Mouse (Mus musculus): ENCODE results near the gene Alg2. TPM values are rescaled to one million over a fixed set of nuclear protein-coding genes. Genes with fewer than 3 reads are reported as not detected.

Gene Alg2
- polyA plus RNA-seq, 1 experiment from 2014 or later = 57.0 TPM

GRCm38 (mm10) chr4:47438956-47439355, 35.2 kb downstream of the Alg2 start:
- peak; percentile 61 for DNase-seq (ENCODE audit: low spot score)
- 69% methylated on average over 6 of the region's 6 CpGs for WGBS
- no peak overlapping the region for H3K27ac ChIP-seq
- H3K36me3 ChIP-seq = no peaks in the 10 kb centered on the region
- peaks cover 28% of the 10 kb centered on the region for H3K4me1 ChIP-seq
- no peak overlapping the region for H3K4me3 ChIP-seq
- 0 out of 2 replicates have a peak, but pooled peaks cover 3% of the 10 kb centered on the region for H3K27me3 ChIP-seq (ENCODE audit: insufficient read depth, poor library complexity, severe bottlenecking)
- no peaks in the 10 kb centered on the region for H3K9me3 ChIP-seq

- 0 out of 2 replicates have a peak, but pooled peaks cover 3% of the 10 kb centered on the region for H3K27me3 ChIP-seq (ENCODE audit: insufficient read depth, poor library complexity, severe bottlenecking)
- 1% methylated on average over 33 of the region's 33 CpGs for WGBS
- DNase-seq (ENCODE audit: low spot score) = peak; percentile 94
- peaks cover 28% of the 10 kb centered on the region for H3K4me1 ChIP-seq
- H3K36me3 ChIP-seq = no peaks in the 10 kb centered on the region
- H3K27ac ChIP-seq = peak overlapping the region; percentile 93
- peak overlapping the region; percentile 70 for H3K4me3 ChIP-seq
- no peaks in the 10 kb centered on the region for H3K9me3 ChIP-seq
Measured at GRCm38 (mm10) chr4:47437365-47438340, 36.5 kb downstream of the Alg2 start.

GRCm38 (mm10) chr4:47435566-47436360, 38.4 kb downstream of the Alg2 start:
- no peaks in the 10 kb centered on the region for H3K36me3 ChIP-seq
- peaks cover 28% of the 10 kb centered on the region for H3K4me1 ChIP-seq
- 59% methylated on average over 28 of the region's 28 CpGs for WGBS
- no peaks in the 10 kb centered on the region for H3K9me3 ChIP-seq
- H3K27me3 ChIP-seq (ENCODE audit: insufficient read depth, poor library complexity, severe bottlenecking) = 0 out of 2 replicates have a peak, but pooled peaks cover 3% of the 10 kb centered on the region
- no peak overlapping the region for H3K27ac ChIP-seq
- 0 out of 2 replicates have a peak overlapping the region, but pooled peaks have one; percentile 3 for H3K4me3 ChIP-seq
- DNase-seq (ENCODE audit: low spot score) = peak; percentile 76

GRCm38 (mm10) chr4:47435131-47435530, 39.0 kb downstream of the Alg2 start:
- Histone ChIP-seq H3K4me1 (peaks cover 28% of the 10 kb centered on the region), H3K4me3 (no peak overlapping the region), H3K27me3 (ENCODE audit: insufficient read depth, poor library complexity, severe bottlenecking) (0 out of 2 replicates have a peak, but pooled peaks cover 3% of the 10 kb centered on the region), H3K27ac (no peak overlapping the region), H3K9me3 (no peaks in the 10 kb centered on the region), H3K36me3 (no peaks in the 10 kb centered on the region)
- 77% methylated on average over 12 of the region's 12 CpGs for WGBS
- peak; percentile 66 for DNase-seq (ENCODE audit: low spot score)

- WGBS = 88% methylated on average over 7 of the region's 7 CpGs
- no peak for DNase-seq (ENCODE audit: low spot score)
- Histone ChIP-seq H3K9me3 (no peaks in the 10 kb centered on the region), H3K27ac (no peak overlapping the region), H3K36me3 (no peaks in the 10 kb centered on the region), H3K4me1 (peaks cover 17% of the 10 kb centered on the region), H3K4me3 (no peak overlapping the region), H3K27me3 (ENCODE audit: insufficient read depth, poor library complexity, severe bottlenecking) (0 out of 2 replicates have a peak, but pooled peaks cover 3% of the 10 kb centered on the region)
Measured at GRCm38 (mm10) chr4:47432766-47433165, 41.4 kb downstream of the Alg2 start.

GRCm38 (mm10) chr4:47431081-47431480, 43.1 kb downstream of the Alg2 start:
- WGBS = 79% methylated on average over 5 of the region's 5 CpGs
- DNase-seq (ENCODE audit: low spot score) = no peak
- Histone ChIP-seq H3K9me3 (no peaks in the 10 kb centered on the region), H3K36me3 (no peaks in the 10 kb centered on the region), H3K27ac (no peak overlapping the region), H3K27me3 (ENCODE audit: insufficient read depth, poor library complexity, severe bottlenecking) (no peaks in the 10 kb centered on the region; the same call in 1 of the 2 replicates), H3K4me1 (peaks cover 8% of the 10 kb centered on the region; the same call in 1 of the 2 replicates), H3K4me3 (no peak overlapping the region)

GRCm38 (mm10) chr4:47430557-47430956, 43.6 kb downstream of the Alg2 start:
- WGBS = 57% methylated on average over 6 of the region's 6 CpGs
- no peaks in the 10 kb centered on the region; the same call in 1 of the 2 replicates for H3K27me3 ChIP-seq (ENCODE audit: insufficient read depth, poor library complexity, severe bottlenecking)
- no peak overlapping the region for H3K27ac ChIP-seq

GRCm38 (mm10) chr4:47427606-47428005, 46.5 kb downstream of the Alg2 start:
- WGBS = 61% methylated on average over 3 of the region's 3 CpGs
- DNase-seq (ENCODE audit: low spot score) = no peak
- no peaks in the 10 kb centered on the region for H3K36me3 ChIP-seq
- no peak overlapping the region for H3K4me3 ChIP-seq
- H3K9me3 ChIP-seq = no peaks in the 10 kb centered on the region
- peaks cover 31% of the 10 kb centered on the region for H3K4me1 ChIP-seq
- H3K27me3 ChIP-seq (ENCODE audit: insufficient read depth, poor library complexity, severe bottlenecking) = no peaks in the 10 kb centered on the region; the same call in 1 of the 2 replicates
- H3K27ac ChIP-seq = no peak overlapping the region

More at GRCm38 (mm10) chr4:47430557-47430956, 43.6 kb downstream of the Alg2 start:
- no peak overlapping the region for H3K4me3 ChIP-seq
- H3K4me1 ChIP-seq = peaks cover 6% of the 10 kb centered on the region; the same call in 1 of the 2 replicates
- H3K36me3 ChIP-seq = no peaks in the 10 kb centered on the region
- H3K9me3 ChIP-seq = no peaks in the 10 kb centered on the region
- DNase-seq (ENCODE audit: low spot score) = no peak

GRCm38 (mm10) chr4:47425247-47425830, 48.8 kb downstream of the Alg2 start:
- Histone ChIP-seq H3K27me3 (ENCODE audit: insufficient read depth, poor library complexity, severe bottlenecking) (no peaks in the 10 kb centered on the region; the same call in 1 of the 2 replicates), H3K9me3 (no peaks in the 10 kb centered on the region), H3K27ac (no peak overlapping the region; the same call in 1 of the 2 replicates), H3K4me1 (peaks cover 37% of the 10 kb centered on the region), H3K36me3 (no peaks in the 10 kb centered on the region), H3K4me3 (no peak overlapping the region)
- DNase-seq (ENCODE audit: low spot score) = peak; percentile 63
- 90% methylated on average over 16 of the region's 16 CpGs for WGBS

- Histone ChIP-seq H3K4me3 (no peak overlapping the region), H3K27ac (no peak overlapping the region), H3K36me3 (no peaks in the 10 kb centered on the region), H3K9me3 (no peaks in the 10 kb centered on the region), H3K27me3 (ENCODE audit: insufficient read depth, poor library complexity, severe bottlenecking) (no peaks in the 10 kb centered on the region; the same call in 1 of the 2 replicates), H3K4me1 (peaks cover 37% of the 10 kb centered on the region)
- no peak for DNase-seq (ENCODE audit: low spot score)
- 20% methylated on average over 2 of the region's 2 CpGs for WGBS
Measured at GRCm38 (mm10) chr4:47424376-47424775, 49.8 kb downstream of the Alg2 start.

GRCm38 (mm10) chr4:47422946-47423345, 51.2 kb downstream of the Alg2 start:
- WGBS = 78% methylated on average over 3 of the region's 3 CpGs
- Histone ChIP-seq H3K36me3 (no peaks in the 10 kb centered on the region), H3K4me1 (peaks cover 37% of the 10 kb centered on the region), H3K27me3 (ENCODE audit: insufficient read depth, poor library complexity, severe bottlenecking) (no peaks in the 10 kb centered on the region; the same call in 1 of the 2 replicates), H3K4me3 (no peak overlapping the region), H3K27ac (no peak overlapping the region), H3K9me3 (no peaks in the 10 kb centered on the region)
- DNase-seq (ENCODE audit: low spot score) = peak; percentile 45

GRCm38 (mm10) chr4:47422194-47422593, 51.9 kb downstream of the Alg2 start:
- WGBS = 24% methylated on average over 3 of the region's 3 CpGs
- H3K27me3 ChIP-seq (ENCODE audit: insufficient read depth, poor library complexity, severe bottlenecking) = no peaks in the 10 kb centered on the region; the same call in 1 of the 2 replicates
- no peak overlapping the region for H3K4me3 ChIP-seq
- H3K9me3 ChIP-seq = no peaks in the 10 kb centered on the region
- no peaks in the 10 kb centered on the region for H3K36me3 ChIP-seq
- peaks cover 37% of the 10 kb centered on the region for H3K4me1 ChIP-seq
- H3K27ac ChIP-seq = no peak overlapping the region
- no peak for DNase-seq (ENCODE audit: low spot score)
